In genomic region chr1:169921710-169922211, GRCm38 (mm10) we compare ENCODE assay signal across 8 mouse cellular contexts. TPM values are rescaled to one million over a fixed set of nuclear protein-coding genes. Genes with fewer than 3 reads are reported as not detected.
DNase-seq lines count a peak whose midpoint lies in the region; ATAC-seq and TF ChIP-seq lines count a peak whose summit lies in the region.

No protein-coding gene starts in this region.

- no peak overlapping the region for H3K4me2 ChIP-seq in forebrain, postnatal 0 days (ENCODE audit: low read depth)
- H3K4me2 ChIP-seq in forebrain, embryonic 15.5 days (replicated peaks), result no peak overlapping the region
- H3K4me2 ChIP-seq in kidney, embryonic 14.5 days (replicated peaks; ENCODE audit: low read depth, low read length), result 0 out of 2 replicates have a peak overlapping the region, but pooled peaks have one; percentile 22

- no peak for ATAC-seq in forebrain, postnatal 0 days
- ATAC-seq in forebrain, embryonic 15.5 days (replicated peaks), result no peak
- peak; percentile 38; the same call in 1 of the 2 replicates for ATAC-seq in kidney, embryonic 14.5 days (ENCODE audit: low FRiP score, low TSS enrichment)

- no peak overlapping the region for H3K9ac ChIP-seq in forebrain, postnatal 0 days
- H3K9ac ChIP-seq in forebrain, embryonic 15.5 days (replicated peaks), result no peak overlapping the region
- H3K9ac ChIP-seq in kidney, embryonic 14.5 days (ENCODE audit: low read depth, low read length), result no peak overlapping the region

- H3K9me3 ChIP-seq in forebrain, postnatal 0 days (ENCODE audit: low read length), result no peaks in the 10 kb centered on the region
- H3K9me3 ChIP-seq in forebrain, embryonic 15.5 days, result no peaks in the 10 kb centered on the region
- H3K9me3 ChIP-seq in embryonic facial prominence, embryonic 10.5 days, result no peaks in the 10 kb centered on the region
- no peaks in the 10 kb centered on the region for H3K9me3 ChIP-seq in kidney, embryonic 14.5 days (ENCODE audit: control insufficient read depth, low read length)

- H3K4me3 ChIP-seq in forebrain, postnatal 0 days (ENCODE audit: low read depth, low read length), result no peak overlapping the region
- H3K4me3 ChIP-seq in forebrain, embryonic 15.5 days, result no peak overlapping the region
- H3K4me3 ChIP-seq in embryonic facial prominence, embryonic 10.5 days, result no peak overlapping the region
- no peak overlapping the region for H3K4me3 ChIP-seq in kidney, embryonic 14.5 days (ENCODE audit: low read length)

- H3K36me3 ChIP-seq in forebrain, postnatal 0 days (ENCODE audit: insufficient read depth), result no peaks in the 10 kb centered on the region
- H3K36me3 ChIP-seq in forebrain, embryonic 15.5 days, result no peaks in the 10 kb centered on the region
- H3K36me3 ChIP-seq in embryonic facial prominence, embryonic 10.5 days (replicated peaks), result no peaks in the 10 kb centered on the region
- H3K36me3 ChIP-seq in kidney, embryonic 14.5 days (ENCODE audit: control insufficient read depth, insufficient read depth, low read length), result no peaks in the 10 kb centered on the region

- WGBS in forebrain, postnatal 0 days, result 43% methylated on average over 8 of the region's 8 CpGs
- WGBS in forebrain, embryonic 15.5 days, result 45% methylated on average over 8 of the region's 8 CpGs
- 24% methylated on average over 8 of the region's 8 CpGs for WGBS in embryonic facial prominence, embryonic 10.5 days
- 31% methylated on average over 8 of the region's 8 CpGs for WGBS in kidney, embryonic 14.5 days

- peak; percentile 73 for TF ChIP-seq CTCF in forebrain, postnatal 0 days (IDR thresholded peaks at IDR 0.05; ENCODE audit: low read depth)

- no peaks in the 10 kb centered on the region for H3K27me3 ChIP-seq in forebrain, postnatal 0 days (ENCODE audit: insufficient read depth, low read length)
- H3K27me3 ChIP-seq in forebrain, embryonic 15.5 days, result no peaks in the 10 kb centered on the region
- peaks cover 7% of the 10 kb centered on the region for H3K27me3 ChIP-seq in embryonic facial prominence, embryonic 10.5 days (replicated peaks; ENCODE audit: low read depth, poor library complexity, severe bottlenecking)
- 0 out of 2 replicates have a peak, but pooled peaks cover 3% of the 10 kb centered on the region for H3K27me3 ChIP-seq in kidney, embryonic 14.5 days (ENCODE audit: control insufficient read depth, insufficient read depth, low read length)

- DNase-seq in forebrain, postnatal 0 days, result peak; percentile 48
- DNase-seq in urinary bladder, adult 18-20 months (ENCODE audit: low spot score in 2 of 2), result peak; percentile 21 to 25
- DNase-seq in urinary bladder, postnatal 4 days (ENCODE audit: low spot score in 2 of 2), result no peak
- peak; percentile 58 for DNase-seq in embryonic facial prominence, embryonic 10.5 days (ENCODE audit: low spot score)
- DNase-seq in lung, postnatal 10 days, result peak; percentile 45
- no peak for DNase-seq in spleen, adult 12 weeks (ENCODE audit: low spot score)

- H3K27ac ChIP-seq in forebrain, postnatal 0 days (ENCODE audit: low read depth, low read length), result no peak overlapping the region
- no peak overlapping the region for H3K27ac ChIP-seq in forebrain, embryonic 15.5 days (replicated peaks)
- no peak overlapping the region for H3K27ac ChIP-seq in embryonic facial prominence, embryonic 10.5 days (replicated peaks)
- H3K27ac ChIP-seq in kidney, embryonic 14.5 days (ENCODE audit: low read depth, low read length), result no peak overlapping the region

- no peaks in the 10 kb centered on the region for H3K4me1 ChIP-seq in forebrain, postnatal 0 days (ENCODE audit: insufficient read depth)
- peaks cover 7% of the 10 kb centered on the region; the same call in 1 of the 2 replicates for H3K4me1 ChIP-seq in forebrain, embryonic 15.5 days
- H3K4me1 ChIP-seq in embryonic facial prominence, embryonic 10.5 days, result peaks cover 11% of the 10 kb centered on the region
- no peaks in the 10 kb centered on the region for H3K4me1 ChIP-seq in kidney, embryonic 14.5 days (ENCODE audit: control insufficient read depth, insufficient read depth, low read length)

RNA-seq across cellular contexts. Expression of gene Ccdc190, which starts 6.7 kb away (rescaled TPM):
- 6.8 and 8.3 TPM in 2 replicates for total RNA-seq in forebrain, postnatal 0 days (2014; rRNA removed)
- 0.97 and 1.5 TPM in 2 replicates for polyA plus RNA-seq in forebrain, postnatal 0 days (2015; fragmentation: Nextera tagmentation; extraction: Ambion mirVana)
- 1.1 and 1.9 TPM in 2 replicates for polyA plus RNA-seq in forebrain, embryonic 15.5 days (2015; fragmentation: Nextera tagmentation; extraction: Ambion mirVana)
- polyA plus RNA-seq in embryonic facial prominence, embryonic 10.5 days (2016; fragmentation: Nextera tagmentation; extraction: Ambion mirVana), result not detected in 2 replicates
- 0.21 TPM in 1 of 2 replicates, not detected in the other for polyA plus RNA-seq in kidney, embryonic 14.5 days (2014; fragmentation: Nextera tagmentation; extraction: Ambion mirVana)

RNA-seq across cellular contexts. Expression of gene Hsd17b7, which starts 47.3 kb away (rescaled TPM):
- 20.9 and 30.0 TPM in 2 replicates for total RNA-seq in forebrain, postnatal 0 days (2014; rRNA removed)
- 19.2 and 29.0 TPM in 2 replicates for polyA plus RNA-seq in forebrain, postnatal 0 days (2015; fragmentation: Nextera tagmentation; extraction: Ambion mirVana)
- 15.2 and 17.6 TPM in 2 replicates for polyA plus RNA-seq in forebrain, embryonic 15.5 days (2015; fragmentation: Nextera tagmentation; extraction: Ambion mirVana)
- 23.4 and 24.7 TPM in 2 replicates for polyA plus RNA-seq in embryonic facial prominence, embryonic 10.5 days (2016; fragmentation: Nextera tagmentation; extraction: Ambion mirVana)
- 7.5 and 16.3 TPM in 2 replicates for polyA plus RNA-seq in kidney, embryonic 14.5 days (2014; fragmentation: Nextera tagmentation; extraction: Ambion mirVana)

Comparison
In these comparisons a context has a peak if more than half of its experiments do, and no peak if none do; other contexts are left out.
1. DNase-seq: peak in forebrain, postnatal 0 days (single experiment), urinary bladder, adult 18-20 months (2 of 2), embryonic facial prominence, embryonic 10.5 days (single experiment) and lung, postnatal 10 days (single experiment); none in urinary bladder, postnatal 4 days (0 of 2) and spleen, adult 12 weeks (single experiment).